Mouse (Mus musculus) limb, embryonic 14.5 days (tissue): ENCODE measurements around the gene 4930562C15Rik. TPM values are rescaled to one million over a fixed set of nuclear protein-coding genes. Genes with fewer than 3 reads are reported as not detected.

Experiments used
- ATAC-seq: fragments of 200-750 bp; cut with Nextera tagmentation; 2 replicates; pipeline ENCODE4 v1.8.0; 2017; ENCODE audit warnings: low read depth, moderate number of reproducible peaks, moderate TSS enrichment; ENCODE audit not compliant: low FRiP score
- DNase-seq: peaks from one replicate; pipeline ENCODE4 v3.0.0-alpha.2; 2015; ENCODE audit warnings: low spot score
- H3K27ac ChIP-seq: fragments of 300-500 bp; sonication (generic); replicated peaks from 2 replicates; pipeline ENCODE4 v1.5.1; 2014; ENCODE audit warnings: low read depth, mild to moderate bottlenecking, low read length, moderate library complexity, mixed read lengths
- H3K27me3 ChIP-seq: fragments of 300-500 bp; sonication (generic); 2 replicates; pipeline ENCODE4 v1.6.1; 2014; ENCODE audit warnings: low read length, mixed read lengths; ENCODE audit not compliant: control insufficient read depth, insufficient read depth
- H3K36me3 ChIP-seq: fragments of 300-500 bp; sonication (generic); 2 replicates; pipeline ENCODE4 v1.6.1; 2014; ENCODE audit warnings: mild to moderate bottlenecking, low read length, moderate library complexity, mixed read lengths; ENCODE audit not compliant: control insufficient read depth, insufficient read depth
- H3K4me1 ChIP-seq: fragments of 300-500 bp; sonication (generic); 2 replicates; pipeline ENCODE4 v1.6.1; 2014; ENCODE audit warnings: antibody characterized with exemption, low read length, mixed read lengths; ENCODE audit not compliant: control insufficient read depth, insufficient read depth
- H3K4me2 ChIP-seq: fragments of 300-500 bp; sonication (generic); replicated peaks from 2 replicates; pipeline ENCODE4 v1.6.1; 2014; ENCODE audit warnings: low read depth, mild to moderate bottlenecking, low read length, moderate library complexity; ENCODE audit not compliant: severe bottlenecking
- H3K4me3 ChIP-seq: fragments of 300-500 bp; sonication (generic); replicated peaks from 2 replicates; pipeline ENCODE4 v1.5.1; 2014; ENCODE audit warnings: low read length
- H3K9ac ChIP-seq: fragments of 300-500 bp; sonication (generic); 2 replicates; pipeline ENCODE4 v1.6.1; 2014; ENCODE audit warnings: mild to moderate bottlenecking, low read depth, low read length, moderate library complexity; ENCODE audit not compliant: severe bottlenecking
- H3K9me3 ChIP-seq: fragments of 300-500 bp; sonication (generic); 2 replicates; pipeline ENCODE4 v1.6.1; 2016; ENCODE audit warnings: low read length; ENCODE audit not compliant: control insufficient read depth
- POLR2A ChIP-seq: fragments of 200-500 bp; IDR thresholded peaks from 2 replicates; pipeline ENCODE4 v1.8.0; 2012; ENCODE audit warnings: inconsistent platforms, mild to moderate bottlenecking, moderate library complexity, borderline replicate concordance; ENCODE audit not compliant: insufficient read depth, insufficient read length; ENCODE audit errors: extremely low read depth
- WGBS: fragments of 180-500 bp; shearing (Covaris S2); extraction: QIAGEN DNeasy Blood & Tissue Kit; methylation state at CpG from one replicate; pipeline ENCODE4 v1.1.7; 2014; 5-methylcytosine and 5-hydroxymethylcytosine counted together
- polyA plus RNA-seq, 2 experiments: library from polyadenylated mRNA; depleted of rRNA in 1 of 2; stranded (reverse) in 1 of 2; unstranded in 1 of 2; fragments of >200 nt; fragmentation: Nextera tagmentation in 1 of 2; extraction: Ambion mirVana in 1 of 2; gene quantifications; 2 replicates each; pipeline versions ENCODE4 v1.2.1 to v1.2.3; 2012 to 2014

The 4930562C15Rik gene
- polyA plus RNA-seq, 2 experiments: 0.37 TPM; not detected in 1

- H3K9me3 ChIP-seq: no peaks in the 10 kb centered on the region
- no peak overlapping the region for H3K9ac ChIP-seq
- 0 out of 2 replicates have a peak, but pooled peaks cover 5% of the 10 kb centered on the region for H3K4me1 ChIP-seq
- H3K27ac ChIP-seq: no peak overlapping the region
- H3K36me3 ChIP-seq: peaks cover 3% of the 10 kb centered on the region; the same call in 1 of the 2 replicates
- H3K4me3 ChIP-seq: no peak overlapping the region
- no peak overlapping the region for H3K4me2 ChIP-seq
- TF ChIP-seq POLR2A: no peak
- 81% methylated on average over 7 of the region's 7 CpGs for WGBS
- no peak for ATAC-seq
- H3K27me3 ChIP-seq: no peaks in the 10 kb centered on the region
- no peak for DNase-seq
Observed at GRCm38 (mm10) chr16:4894201-4894908, 59.1 kb downstream of the 4930562C15Rik start.

GRCm38 (mm10) chr16:4896249-4897027, 61.2 kb downstream of the 4930562C15Rik start:
- Histone ChIP-seq H3K4me2 (no peak overlapping the region), H3K36me3 (peaks cover 3% of the 10 kb centered on the region; the same call in 1 of the 2 replicates), H3K27ac (no peak overlapping the region), H3K9ac (no peak overlapping the region), H3K27me3 (no peaks in the 10 kb centered on the region), H3K9me3 (no peaks in the 10 kb centered on the region), H3K4me3 (no peak overlapping the region), H3K4me1 (no peaks in the 10 kb centered on the region)
- WGBS: 72% methylated on average over 5 of the region's 5 CpGs
- no peak for DNase-seq
- ATAC-seq: no peak
- TF ChIP-seq POLR2A: no peak

- Histone ChIP-seq H3K27me3 (no peaks in the 10 kb centered on the region), H3K9me3 (no peaks in the 10 kb centered on the region), H3K36me3 (peaks cover 3% of the 10 kb centered on the region; the same call in 1 of the 2 replicates), H3K4me3 (no peak overlapping the region), H3K4me2 (no peak overlapping the region), H3K27ac (no peak overlapping the region), H3K4me1 (no peaks in the 10 kb centered on the region), H3K9ac (no peak overlapping the region)
- DNase-seq (no peak), ATAC-seq (no peak)
- no peak for TF ChIP-seq POLR2A
- WGBS: 67% methylated on average over 7 of the region's 7 CpGs
Observed at GRCm38 (mm10) chr16:4897146-4897730, 62.0 kb downstream of the 4930562C15Rik start.

- Histone ChIP-seq H3K27me3 (no peaks in the 10 kb centered on the region), H3K4me1 (no peaks in the 10 kb centered on the region), H3K9ac (no peak overlapping the region), H3K36me3 (no peaks in the 10 kb centered on the region), H3K9me3 (no peaks in the 10 kb centered on the region), H3K4me2 (no peak overlapping the region), H3K4me3 (no peak overlapping the region), H3K27ac (no peak overlapping the region)
- TF ChIP-seq POLR2A: no peak
- WGBS: 92% methylated on average over 6 of the region's 6 CpGs
- ATAC-seq (no peak), DNase-seq (no peak)
Observed at GRCm38 (mm10) chr16:4898881-4899280, 63.7 kb downstream of the 4930562C15Rik start.

GRCm38 (mm10) chr16:4899711-4900110, 64.5 kb downstream of the 4930562C15Rik start:
- Histone ChIP-seq H3K4me3 (no peak overlapping the region), H3K9ac (no peak overlapping the region), H3K4me1 (no peaks in the 10 kb centered on the region), H3K4me2 (no peak overlapping the region), H3K36me3 (no peaks in the 10 kb centered on the region), H3K27me3 (no peaks in the 10 kb centered on the region), H3K9me3 (no peaks in the 10 kb centered on the region), H3K27ac (no peak overlapping the region)
- TF ChIP-seq POLR2A: no peak
- ATAC-seq (no peak), DNase-seq (no peak)
- WGBS: 53% methylated on average over 2 of the region's 2 CpGs
